Mouse (Mus musculus): Measurements from ENCODE around the gene Syt14. TPM values are rescaled to one million over a fixed set of nuclear protein-coding genes. Genes with fewer than 3 reads are reported as not detected.

Syt14 gene
- total RNA-seq (2012; rRNA removed) = 8.5 and 15.1 TPM in 2 replicates

- peak within 1 kb of the TSS; percentile 76 for H3K9ac ChIP-seq (ENCODE audit: insufficient read depth, low read depth, low read length, poor library complexity, severe bottlenecking)
- peaks cover 0 to 2% of the 10 kb centered on the region in 2 experiments; a peak in 1 of 4 replicates for H3K4me1 ChIP-seq (ENCODE audit: control insufficient read depth in 2 of 2, insufficient read depth in 2 of 2, low read length in 2 of 2, poor library complexity in 1 of 2)
- in situ Hi-C loops (cut with MboI; ENCODE audit: low sequenced_read_pairs in 2 of 2, unreplicated experiment in 2 of 2) = no loop called here
- H3K4me3 ChIP-seq (ENCODE audit: insufficient read depth in 1 of 2, low read depth in 1 of 2, low read length in 2 of 2, poor library complexity in 1 of 2, severe bottlenecking in 1 of 2) = peak within 1 kb of the TSS; percentile 69 to 72
- no peak within 1 kb of the TSS; the same call in 1 of the 2 replicates for H3K27ac ChIP-seq (ENCODE audit: insufficient read depth, low read depth, low read length, poor library complexity, severe bottlenecking)
- no peaks in the 10 kb centered on the region for H3K36me3 ChIP-seq (ENCODE audit: control insufficient read depth, insufficient read depth, low read length, poor library complexity, severe bottlenecking)
- TF ChIP-seq ZNF384 (IDR thresholded peaks at IDR 0.05; ENCODE audit: low read depth, low read length) (no peak), CHD2 (IDR thresholded peaks at IDR 0.05; ENCODE audit: low read depth, low read length) (no peak), HCFC1 (IDR thresholded peaks at IDR 0.05; ENCODE audit: borderline replicate concordance, insufficient read depth, low read length) (no peak), MAFK (IDR thresholded peaks at IDR 0.05; ENCODE audit: insufficient read depth, low read depth, low read length) (no peak), ZC3H11A (IDR thresholded peaks at IDR 0.05; ENCODE audit: borderline replicate concordance, low read depth, low read length) (no peak)
- no peaks in the 10 kb centered on the region for H3K9me3 ChIP-seq (ENCODE audit: control insufficient read depth, insufficient read depth, low read depth, low read length)
- peak; percentile 92 for DNase-seq (ENCODE audit: low read depth, low spot score)
Measured at GRCm38 (mm10) chr1:193035371-193036238, at the start of gene Syt14. Syt14 (minus strand) TSS chr1:193035775.

GRCm38 (mm10) chr1:193084016-193084415 lies 48.4 kb upstream of the Syt14 start:
- H3K4me3 ChIP-seq (ENCODE audit: insufficient read depth in 1 of 2, low read depth in 1 of 2, low read length in 2 of 2, poor library complexity in 1 of 2, severe bottlenecking in 1 of 2) = no peak overlapping the region
- no peak overlapping the region for H3K27ac ChIP-seq (ENCODE audit: insufficient read depth, low read depth, low read length, poor library complexity, severe bottlenecking)
- DNase-seq (ENCODE audit: low read depth, low spot score) = peak; percentile 24
- TF ChIP-seq HCFC1 (IDR thresholded peaks at IDR 0.05; ENCODE audit: borderline replicate concordance, insufficient read depth, low read length) (no peak), MAFK (IDR thresholded peaks at IDR 0.05; ENCODE audit: insufficient read depth, low read depth, low read length) (no peak), CHD2 (IDR thresholded peaks at IDR 0.05; ENCODE audit: low read depth, low read length) (no peak), ZNF384 (IDR thresholded peaks at IDR 0.05; ENCODE audit: low read depth, low read length) (no peak), ZC3H11A (IDR thresholded peaks at IDR 0.05; ENCODE audit: borderline replicate concordance, low read depth, low read length) (peak; percentile 47; the same call in 1 of the 2 replicates)
- no peaks in the 10 kb centered on the region for H3K36me3 ChIP-seq (ENCODE audit: control insufficient read depth, insufficient read depth, low read length, poor library complexity, severe bottlenecking)
- in situ Hi-C loops (cut with MboI; ENCODE audit: low sequenced_read_pairs in 2 of 2, unreplicated experiment in 2 of 2) = loop anchor here (25.0 kb wide), 2 partner anchors 322 to 347 kb away; partner anchors contain the start of gene Hhat (in 1 of the 2)
- no peaks in the 10 kb centered on the region for H3K4me1 ChIP-seq (ENCODE audit: control insufficient read depth in 2 of 2, insufficient read depth in 2 of 2, low read length in 2 of 2, poor library complexity in 1 of 2)
- H3K9ac ChIP-seq (ENCODE audit: insufficient read depth, low read depth, low read length, poor library complexity, severe bottlenecking) = no peak overlapping the region
- no peaks in the 10 kb centered on the region for H3K9me3 ChIP-seq (ENCODE audit: control insufficient read depth, insufficient read depth, low read depth, low read length)

GRCm38 (mm10) chr1:193083051-193083450 lies 47.5 kb upstream of the Syt14 start:
- in situ Hi-C loops (cut with MboI; ENCODE audit: low sequenced_read_pairs in 2 of 2, unreplicated experiment in 2 of 2) = loop anchor here (25.0 kb wide), 2 partner anchors 321 to 346 kb away; partner anchors contain the start of gene Hhat (in 1 of the 2)
- Histone ChIP-seq H3K9me3 (ENCODE audit: control insufficient read depth, insufficient read depth, low read depth, low read length) (no peaks in the 10 kb centered on the region), H3K4me1 (ENCODE audit: control insufficient read depth in 2 of 2, insufficient read depth in 2 of 2, low read length in 2 of 2, poor library complexity in 1 of 2) (no peaks in the 10 kb centered on the region), H3K4me3 (ENCODE audit: insufficient read depth in 1 of 2, low read depth in 1 of 2, low read length in 2 of 2, poor library complexity in 1 of 2, severe bottlenecking in 1 of 2) (no peak overlapping the region), H3K27ac (ENCODE audit: insufficient read depth, low read depth, low read length, poor library complexity, severe bottlenecking) (no peak overlapping the region), H3K36me3 (ENCODE audit: control insufficient read depth, insufficient read depth, low read length, poor library complexity, severe bottlenecking) (no peaks in the 10 kb centered on the region), H3K9ac (ENCODE audit: insufficient read depth, low read depth, low read length, poor library complexity, severe bottlenecking) (no peak overlapping the region)
- TF ChIP-seq MAFK (IDR thresholded peaks at IDR 0.05; ENCODE audit: insufficient read depth, low read depth, low read length) (no peak), HCFC1 (IDR thresholded peaks at IDR 0.05; ENCODE audit: borderline replicate concordance, insufficient read depth, low read length) (no peak), CHD2 (IDR thresholded peaks at IDR 0.05; ENCODE audit: low read depth, low read length) (no peak), ZC3H11A (IDR thresholded peaks at IDR 0.05; ENCODE audit: borderline replicate concordance, low read depth, low read length) (no peak), ZNF384 (IDR thresholded peaks at IDR 0.05; ENCODE audit: low read depth, low read length) (no peak)
- DNase-seq (ENCODE audit: low read depth, low spot score) = no peak

GRCm38 (mm10) chr1:193082311-193082921 lies 46.8 kb upstream of the Syt14 start:
- no peaks in the 10 kb centered on the region for H3K9me3 ChIP-seq (ENCODE audit: control insufficient read depth, insufficient read depth, low read depth, low read length)
- no peak for TF ChIP-seq MAFK (IDR thresholded peaks at IDR 0.05; ENCODE audit: insufficient read depth, low read depth, low read length)
- no peak for TF ChIP-seq CHD2 (IDR thresholded peaks at IDR 0.05; ENCODE audit: low read depth, low read length)
- no peak for TF ChIP-seq ZNF384 (IDR thresholded peaks at IDR 0.05; ENCODE audit: low read depth, low read length)
- TF ChIP-seq ZC3H11A (IDR thresholded peaks at IDR 0.05; ENCODE audit: borderline replicate concordance, low read depth, low read length) = no peak
- TF ChIP-seq HCFC1 (IDR thresholded peaks at IDR 0.05; ENCODE audit: borderline replicate concordance, insufficient read depth, low read length) = no peak
- in situ Hi-C loops (cut with MboI; ENCODE audit: low sequenced_read_pairs in 2 of 2, unreplicated experiment in 2 of 2) = loop anchor here (25.0 kb wide), 2 partner anchors 320 to 345 kb away; partner anchors contain the start of gene Hhat (in 1 of the 2)
- no peak overlapping the region for H3K4me3 ChIP-seq (ENCODE audit: insufficient read depth in 1 of 2, low read depth in 1 of 2, low read length in 2 of 2, poor library complexity in 1 of 2, severe bottlenecking in 1 of 2)
- no peaks in the 10 kb centered on the region for H3K4me1 ChIP-seq (ENCODE audit: control insufficient read depth in 2 of 2, insufficient read depth in 2 of 2, low read length in 2 of 2, poor library complexity in 1 of 2)
- no peak overlapping the region for H3K27ac ChIP-seq (ENCODE audit: insufficient read depth, low read depth, low read length, poor library complexity, severe bottlenecking)
- DNase-seq (ENCODE audit: low read depth, low spot score) = no peak
- no peak overlapping the region for H3K9ac ChIP-seq (ENCODE audit: insufficient read depth, low read depth, low read length, poor library complexity, severe bottlenecking)
- H3K36me3 ChIP-seq (ENCODE audit: control insufficient read depth, insufficient read depth, low read length, poor library complexity, severe bottlenecking) = no peaks in the 10 kb centered on the region

Data from ES-E14 (cell line).